In genomic region chr8:119446211-119446989, GRCm38 (mm10) we compare ENCODE assay signal across 8 mouse cellular contexts. TPM values are rescaled to one million over a fixed set of nuclear protein-coding genes. Genes with fewer than 3 reads are reported as not detected.
DNase-seq lines count a peak whose midpoint lies in the region; ATAC-seq and TF ChIP-seq lines count a peak whose summit lies in the region.

TSS of gene Necab2 (plus strand) at chr8:119446719.

- peak; percentile 69 for ATAC-seq in hindbrain, embryonic 14.5 days (ENCODE audit: low FRiP score)

- WGBS in hindbrain, embryonic 14.5 days = 4% methylated on average over 26 of the region's 52 CpGs

- peak; percentile 81 for DNase-seq in ES-E14 (ENCODE audit: low read depth, low spot score)
- peak; percentile 67 for DNase-seq in cerebellum, adult 8-10 months
- DNase-seq in frontal cortex, postnatal 10 days (ENCODE audit: low spot score in 2 of 2) = peak; percentile 79 to 85
- DNase-seq in hindbrain, embryonic 14.5 days (ENCODE audit: low spot score) = peak; percentile 87
- DNase-seq in layer of hippocampus, postnatal 25 days (ENCODE audit: extremely low spot score in 1 of 2, low spot score in 1 of 2) = peak; percentile 94 to 98
- DNase-seq in lung, postnatal 10 days = peak; percentile 89
- peak; percentile 92 for DNase-seq in retina, postnatal 1 day
- peak; percentile 92 for DNase-seq in thymus, postnatal 4 days

- no peak within 1 kb of the TSS; the same call in 1 of the 2 replicates for H3K27ac ChIP-seq in ES-E14 (ENCODE audit: insufficient read depth, low read depth, low read length, poor library complexity, severe bottlenecking)
- H3K27ac ChIP-seq in hindbrain, embryonic 14.5 days = no peak within 1 kb of the TSS

- peaks cover 0 to 5% of the 10 kb centered on the region in 2 experiments; a peak in 2 of 4 replicates for H3K4me1 ChIP-seq in ES-E14 (ENCODE audit: control insufficient read depth in 2 of 2, insufficient read depth in 2 of 2, low read length in 2 of 2, poor library complexity in 1 of 2)
- no peaks in the 10 kb centered on the region for H3K4me1 ChIP-seq in hindbrain, embryonic 14.5 days (replicated peaks; ENCODE audit: control insufficient read depth, insufficient read depth, low read length)

- in situ Hi-C loops in ES-E14 (cut with MboI; ENCODE audit: low sequenced_read_pairs in 2 of 2, unreplicated experiment in 2 of 2) = no loop called here

- peak within 1 kb of the TSS; percentile 87 for H3K4me2 ChIP-seq in hindbrain, embryonic 14.5 days (replicated peaks)

- peak within 1 kb of the TSS; percentile 82 for H3K9ac ChIP-seq in ES-E14 (ENCODE audit: insufficient read depth, low read depth, low read length, poor library complexity, severe bottlenecking)
- H3K9ac ChIP-seq in hindbrain, embryonic 14.5 days = peak within 1 kb of the TSS; percentile 79

- peaks cover 8% of the 10 kb centered on the region; the same call in 1 of the 2 replicates for H3K27me3 ChIP-seq in hindbrain, embryonic 14.5 days (ENCODE audit: control insufficient read depth, insufficient read depth, low read length)

- no peaks in the 10 kb centered on the region for H3K9me3 ChIP-seq in ES-E14 (ENCODE audit: control insufficient read depth, insufficient read depth, low read depth, low read length)
- no peaks in the 10 kb centered on the region for H3K9me3 ChIP-seq in hindbrain, embryonic 14.5 days (ENCODE audit: control insufficient read depth, low read length)

- no peaks in the 10 kb centered on the region for H3K36me3 ChIP-seq in ES-E14 (ENCODE audit: control insufficient read depth, insufficient read depth, low read length, poor library complexity, severe bottlenecking)
- no peaks in the 10 kb centered on the region for H3K36me3 ChIP-seq in hindbrain, embryonic 14.5 days (replicated peaks; ENCODE audit: control insufficient read depth, insufficient read depth)

- peak within 1 kb of the TSS; percentile 77 to 94 for H3K4me3 ChIP-seq in ES-E14 (ENCODE audit: insufficient read depth in 1 of 2, low read depth in 1 of 2, low read length in 2 of 2, poor library complexity in 1 of 2, severe bottlenecking in 1 of 2)
- H3K4me3 ChIP-seq in hindbrain, embryonic 14.5 days (replicated peaks; ENCODE audit: low read length) = peak within 1 kb of the TSS; percentile 72

TF ChIP-seq in ES-E14, 5 proteins besides CTCF, POLR2A, EP300 and RAD21:
- TF ChIP-seq ZNF384 (IDR thresholded peaks at IDR 0.05; ENCODE audit: low read depth, low read length) = no peak
- peak; percentile 54; the same call in 1 of the 2 replicates for TF ChIP-seq CHD2 (IDR thresholded peaks at IDR 0.05; ENCODE audit: low read depth, low read length)

RNA-seq across cellular contexts. Expression of gene Necab2, which starts in this region (rescaled TPM):
- total RNA-seq in ES-E14 (2012; rRNA removed) = 4.5 and 8.5 TPM in 2 replicates
- 44.4 and 50.1 TPM in 2 replicates for polyA plus RNA-seq in hindbrain, embryonic 14.5 days (2014; fragmentation: Nextera tagmentation; extraction: Ambion mirVana)
- total RNA-seq in layer of hippocampus, postnatal 25 days (2021) = 100 to 1,000 TPM; 101 to 115 TPM

Comparison
In these comparisons a context has a peak if more than half of its experiments do, and no peak if none do; other contexts are left out.
1. RNA of gene Necab2 (total RNA-seq): 101 to 115 TPM in layer of hippocampus, postnatal 25 days; 4.5 to 8.5 TPM in ES-E14; every median in the first group is over 10 times any median in the second.
2. Peak in every context shown above with its lines, with median percentiles within 50 percentile points of each other: DNase-seq.